Mouse (Mus musculus): Measurements from ENCODE around the gene Blcap. TPM values are rescaled to one million over a fixed set of nuclear protein-coding genes. Genes with fewer than 3 reads are reported as not detected.
"Not testable (repeated sequence)": the region's sequence is repeated elsewhere in the genome, so short reads cannot be mapped to it uniquely, and the experiment has no call there.

The Blcap gene
- 10 to 100 TPM; 79.7 to 99.3 TPM for total RNA-seq (2021)
- long read RNA-seq, experiment 1, transcript Blcap-202 (2 exons, 2,056 nt), result major isoform, 85 of 110 reads
- long read RNA-seq, experiment 1, partial matches to known transcripts, result 0 of 110 reads
- long read RNA-seq, experiment 1, other reads (novel, unspliced or antisense), result 24 of 110 reads
- long read RNA-seq, experiment 2, transcript Blcap-202 (2 exons, 2,056 nt), result major isoform, 91 of 110 reads
- long read RNA-seq, experiment 2, transcript Blcap-201 (2 exons, 2,108 nt), result minor isoform, 5 of 110 reads
- long read RNA-seq, experiment 2, partial matches to known transcripts, result 0 of 110 reads
- long read RNA-seq, experiment 2, other reads (novel, unspliced or antisense), result 13 of 110 reads

DNA sequence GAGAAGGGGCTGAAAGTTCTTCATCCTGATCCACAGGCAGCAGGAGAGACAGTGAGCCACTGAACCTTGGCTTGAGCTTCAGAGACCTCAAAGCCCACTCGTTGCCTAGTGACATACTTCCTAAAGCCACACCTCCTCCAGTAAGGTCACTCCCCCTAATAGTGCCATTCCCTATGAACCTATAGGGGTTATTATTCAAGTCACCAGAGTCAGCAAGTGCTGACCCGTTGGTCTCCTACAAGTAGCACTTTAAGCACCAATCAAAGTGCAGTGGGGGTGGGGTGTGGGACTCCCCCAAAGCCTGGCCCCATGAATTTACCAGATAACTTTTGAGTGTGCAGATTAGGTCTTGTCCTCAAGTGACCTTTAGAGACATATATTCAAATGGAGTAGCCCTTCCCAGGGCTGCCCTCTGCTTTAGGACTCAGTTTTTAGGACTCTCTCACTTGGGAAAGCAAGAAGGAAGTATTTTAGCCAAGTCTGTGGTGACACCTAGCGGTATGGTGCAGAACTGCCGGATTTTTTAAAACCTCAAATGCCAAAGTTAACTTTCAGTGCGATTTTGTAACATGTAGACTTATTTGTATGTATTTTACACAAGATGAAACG is at the start of gene Blcap:
Gene Blcap (minus strand): TSS at position 51 of the 609 bp plus-strand sequence.
- DNase-seq, result peak; percentile 70

DNA sequence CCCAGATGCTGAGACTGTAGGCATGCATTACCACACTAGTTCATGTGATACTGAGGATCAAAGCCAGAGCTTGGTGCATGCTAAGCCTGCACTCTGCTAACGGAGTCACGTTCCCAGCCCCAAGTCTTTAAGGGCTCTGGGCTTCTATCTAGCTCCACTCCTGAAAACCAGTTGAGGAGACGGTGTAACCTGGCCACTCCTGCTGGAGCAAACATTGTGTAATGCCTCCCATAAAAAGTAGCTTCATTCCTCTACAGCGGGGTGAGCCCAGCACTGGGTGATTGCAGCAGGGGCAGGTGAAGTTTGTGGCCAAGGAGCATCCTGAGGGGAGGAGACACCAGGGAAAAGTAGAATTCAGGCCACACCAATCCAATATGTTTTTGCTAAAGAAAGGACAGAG is 47.3 kb upstream of the Blcap start:
- DNase-seq, result no peak

GRCm38 (mm10) chr2:157613997-157614396 is 42.9 kb upstream of the Blcap start:
- DNase-seq, result no peak

- DNase-seq, result no peak
Observed at GRCm38 (mm10) chr2:157611735-157612134, 40.7 kb upstream of the Blcap start.

GRCm38 (mm10) chr2:157607542-157608236 is 36.6 kb upstream of the Blcap start:
- DNase-seq, result no peak

DNA sequence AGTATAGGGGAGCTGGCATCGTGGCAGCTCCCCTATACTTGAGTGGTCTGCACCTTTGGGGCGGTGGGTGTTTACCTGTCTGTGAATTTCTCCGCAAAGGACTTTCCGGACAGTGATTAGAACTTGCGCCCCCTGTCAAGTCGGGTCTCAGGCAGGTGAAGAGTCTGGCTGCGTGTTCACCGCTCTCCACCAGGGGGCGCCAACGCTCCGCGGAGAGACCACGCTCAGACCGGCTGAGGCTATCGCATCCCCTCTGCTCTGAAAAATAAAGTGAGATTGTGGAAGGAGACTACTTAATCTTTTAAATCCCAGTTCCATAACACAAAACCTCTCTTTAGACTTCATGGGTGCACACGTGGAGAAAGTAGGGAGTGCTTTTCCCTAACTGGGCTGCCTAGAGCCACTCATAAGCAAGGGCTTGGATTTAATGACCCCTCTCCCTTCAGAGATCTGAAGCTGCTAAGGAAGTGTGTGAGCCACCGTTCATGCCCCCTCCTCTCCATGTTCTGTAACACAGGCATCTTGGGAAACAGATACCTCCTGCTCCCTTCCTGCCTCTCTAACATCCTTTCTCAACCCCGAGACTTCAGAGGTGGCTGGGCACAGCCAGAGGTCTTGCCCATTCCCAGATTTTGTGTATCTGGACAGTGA is 34.1 kb upstream of the Blcap start:
- peak; percentile 90 for DNase-seq

GRCm38 (mm10) chr2:157601435-157601839 is 30.4 kb upstream of the Blcap start:
- no peak for DNase-seq

GRCm38 (mm10) chr2:157596876-157597566 is 25.9 kb upstream of the Blcap start:
- no peak for DNase-seq

DNA sequence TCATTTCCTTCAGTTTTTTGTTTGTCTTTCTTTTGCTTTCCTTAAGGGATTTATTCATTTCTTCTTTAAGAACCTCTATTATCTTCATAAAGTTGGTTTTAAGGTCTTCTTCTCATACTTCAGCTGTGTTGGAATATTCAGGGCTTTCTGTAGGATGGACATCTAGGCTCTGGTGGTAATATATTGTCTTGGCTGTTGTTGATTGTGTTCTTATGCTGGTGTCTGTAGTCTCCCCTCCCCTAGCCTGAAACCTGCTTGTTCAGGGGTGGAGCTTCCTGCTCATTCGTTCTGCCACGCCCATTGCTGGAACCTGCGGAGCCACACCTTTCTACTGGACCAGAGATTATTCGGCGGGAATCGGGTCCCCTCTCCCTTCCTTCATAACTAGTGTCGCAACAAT is 14.3 kb upstream of the Blcap start:
- not testable (repeated sequence) for DNase-seq

- no peak for DNase-seq
Observed at GRCm38 (mm10) chr2:157572786-157573185, 1.7 kb upstream of the Blcap start.

GRCm38 (mm10) chr2:157569796-157570485 is 1.1 kb downstream of the Blcap start:
- DNase-seq, result peak; percentile 71

GRCm38 (mm10) chr2:157568881-157569280 is 2.2 kb downstream of the Blcap start:
- DNase-seq, result no peak

DNA sequence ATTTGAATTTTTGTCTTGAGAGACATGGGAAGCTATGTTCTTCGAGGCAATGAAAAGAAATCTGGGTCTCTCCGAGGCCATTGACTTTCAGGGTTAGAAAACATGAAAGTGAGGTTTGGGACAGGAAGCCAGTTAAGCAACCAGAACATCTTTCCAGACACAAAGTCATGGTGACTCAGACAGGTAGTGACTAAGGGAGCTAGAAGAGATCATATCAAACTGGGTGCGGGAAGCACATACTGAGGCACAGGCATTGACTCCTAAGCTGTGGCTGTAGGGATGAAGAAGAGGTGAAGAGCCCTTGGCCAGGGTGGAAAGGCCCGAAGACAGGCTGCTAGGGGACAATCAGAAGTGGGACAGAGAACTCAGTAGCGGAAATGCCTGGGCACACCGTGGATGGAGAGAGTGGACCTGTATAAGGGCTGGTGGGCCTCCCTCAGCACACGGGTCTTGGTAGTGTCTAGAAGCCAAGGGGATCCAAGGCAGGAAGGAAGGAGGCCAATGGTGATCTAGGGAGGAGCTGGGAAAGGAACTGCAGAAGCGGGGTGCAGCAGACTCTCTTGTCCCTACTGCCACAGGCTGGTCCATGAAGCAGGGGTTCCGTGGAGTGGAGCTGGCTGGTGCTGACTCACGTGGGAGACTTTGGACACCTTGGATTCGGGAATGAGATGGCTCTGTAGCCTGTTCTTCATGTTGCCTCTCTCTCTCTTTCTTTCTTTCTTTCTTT is 3.7 kb downstream of the Blcap start:
- no peak for DNase-seq

DNA sequence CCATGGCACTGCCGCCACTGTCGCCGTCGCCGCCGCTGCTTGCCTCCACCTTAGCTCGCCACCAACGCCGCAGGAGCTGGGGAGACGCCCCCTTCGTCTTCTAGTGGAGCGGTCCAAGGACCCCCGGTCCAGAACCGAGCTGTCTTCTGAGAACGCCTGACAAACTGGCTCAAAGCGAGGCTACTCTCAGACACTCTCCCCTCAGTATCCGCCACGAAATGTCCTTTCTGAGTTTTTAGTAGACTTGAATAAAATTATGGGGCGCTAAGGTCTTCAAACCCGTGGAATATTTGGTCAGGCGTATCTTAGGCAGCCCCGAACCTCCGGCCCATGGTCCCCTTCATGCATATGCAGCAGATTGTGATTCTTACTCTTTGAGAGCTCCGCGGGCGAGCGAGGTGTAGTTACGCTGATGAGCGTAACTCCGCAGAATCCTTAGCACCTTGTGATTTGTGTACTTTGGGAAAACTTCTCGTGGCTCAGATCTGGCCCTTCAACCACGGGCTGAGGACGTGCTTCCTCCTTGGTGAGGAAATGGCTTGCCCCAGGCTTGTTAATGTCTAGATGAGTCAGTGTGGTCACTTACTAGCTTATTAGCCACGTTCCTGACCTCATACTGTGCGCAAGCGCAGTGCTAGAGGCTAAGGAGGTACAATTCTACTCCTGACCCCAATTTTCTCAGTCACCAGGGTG is 4.7 kb downstream of the Blcap start:
- peak; percentile 88 for DNase-seq

GRCm38 (mm10) chr2:157565898-157566259 is 5.2 kb downstream of the Blcap start:
- DNase-seq, result no peak

- DNase-seq, result no peak
Observed at GRCm38 (mm10) chr2:157565446-157565845, 5.6 kb downstream of the Blcap start.

- DNase-seq, result no peak
Observed at GRCm38 (mm10) chr2:157564723-157565122, 6.4 kb downstream of the Blcap start.

DNA sequence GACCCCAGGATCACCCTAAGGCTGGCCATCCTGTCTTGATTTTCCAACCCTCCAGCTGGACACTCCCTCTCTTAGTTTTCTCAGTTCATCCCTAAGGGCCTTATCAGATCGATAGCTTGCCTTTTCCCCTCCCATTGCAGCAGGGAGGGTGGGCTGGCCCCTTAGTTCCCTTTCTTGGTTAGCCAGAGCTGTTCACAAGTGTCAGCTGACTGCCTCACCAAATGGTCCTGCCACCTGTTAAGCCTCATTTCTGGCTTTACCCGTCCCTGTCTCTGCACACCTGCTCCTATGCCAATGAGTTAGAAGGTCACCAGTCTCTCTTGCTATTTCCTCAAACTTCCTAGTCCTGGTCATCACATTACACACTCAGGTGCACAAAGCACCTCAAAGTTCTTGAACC is 8.0 kb downstream of the Blcap start:
- no peak for DNase-seq

DNA sequence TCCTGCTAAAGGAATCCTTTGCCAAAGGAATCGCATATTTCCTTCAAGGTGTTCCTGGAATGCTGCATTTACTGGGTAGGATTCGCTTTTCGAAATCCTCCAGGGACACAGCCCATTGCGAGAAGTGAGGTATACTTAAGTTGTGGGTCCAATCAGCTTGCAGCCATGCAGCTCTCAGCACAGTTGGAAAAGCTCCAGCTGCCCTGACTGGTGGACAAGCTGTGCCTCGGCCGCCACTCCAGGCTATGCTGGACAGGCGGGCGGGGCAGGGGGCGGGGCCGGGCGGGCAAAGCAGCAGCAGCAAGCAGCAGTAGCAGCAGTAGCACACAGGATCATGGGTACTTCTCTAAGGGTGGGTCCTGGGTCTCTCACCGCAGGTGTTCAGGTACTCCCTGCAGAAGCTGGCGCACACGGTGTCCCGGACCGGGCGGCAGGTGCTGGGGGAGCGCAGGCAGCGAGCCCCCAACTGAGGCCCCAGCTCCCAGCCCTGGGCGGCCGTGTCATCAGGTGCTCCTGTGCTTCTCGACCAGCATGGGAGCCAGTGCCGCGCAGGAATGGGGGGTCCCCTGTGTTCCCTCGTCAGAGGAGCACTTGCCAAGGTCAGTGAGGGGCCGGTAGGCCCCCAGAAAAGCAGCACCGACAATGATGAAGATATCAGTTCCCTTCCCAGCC is 9.8 kb downstream of the Blcap start:
- DNase-seq, result peak; percentile 91

GRCm38 (mm10) chr2:157560302-157560701 is 10.8 kb downstream of the Blcap start:
- DNase-seq, result no peak
